ENCODE assay signal across 23 mouse cellular contexts in genomic region chr8:119727093-119727492, GRCm38 (mm10). TPM values are rescaled to one million over a fixed set of nuclear protein-coding genes. Genes with fewer than 3 reads are reported as not detected.
DNase-seq lines count a peak whose midpoint lies in the region; ATAC-seq and TF ChIP-seq lines count a peak whose summit lies in the region.
"Had no signal": no experiment of that assay in that cellular context is flagged by ENCODE, and none has a peak within 500 bp of the region (broad histone marks: within the 10 kb centered on the region; RNA-seq: fewer than 3 reads in every experiment).

No protein-coding gene starts in this region.

- no peaks in the 10 kb centered on the region for H3K27me3 ChIP-seq in MEL (ENCODE audit: control insufficient read depth in 1 of 2, insufficient read depth in 2 of 2, low read length in 2 of 2)
- H3K27me3 ChIP-seq in liver, embryonic 13.5 days: peaks cover 6% of the 10 kb centered on the region
- no peaks in the 10 kb centered on the region for H3K27me3 ChIP-seq in liver, postnatal 0 days (ENCODE audit: insufficient read depth, low read length)
- no peaks in the 10 kb centered on the region for H3K27me3 ChIP-seq in stomach, postnatal 0 days (ENCODE audit: control insufficient read depth, insufficient read depth, low read length)
- H3K27me3 ChIP-seq: embryonic facial prominence, embryonic 13.5 days; forebrain, embryonic 13.5 days; heart, embryonic 15.5 days had no signal

- H3K9me3 ChIP-seq in MEL (replicated peaks; ENCODE audit: insufficient read depth, low read length): no peaks in the 10 kb centered on the region
- H3K9me3 ChIP-seq in liver, embryonic 13.5 days (replicated peaks): no peaks in the 10 kb centered on the region
- no peaks in the 10 kb centered on the region for H3K9me3 ChIP-seq in liver, postnatal 0 days (ENCODE audit: low read length)
- H3K9me3 ChIP-seq in stomach, postnatal 0 days (ENCODE audit: control insufficient read depth, low read length): no peaks in the 10 kb centered on the region
- H3K9me3 ChIP-seq: embryonic facial prominence, embryonic 13.5 days; forebrain, embryonic 13.5 days; heart, embryonic 15.5 days; hindbrain, embryonic 13.5 days had no signal

- peak; percentile 69 for DNase-seq in MEL (ENCODE audit: low read depth, low spot score)
- DNase-seq in liver, embryonic 13.5 days: peak; percentile 20
- DNase-seq in liver, postnatal 0 days: no peak
- no peak for DNase-seq in stomach, postnatal 0 days (ENCODE audit: low spot score)
- DNase-seq in cerebellum, postnatal 14 days: no peak
- no peak for DNase-seq in thymus, postnatal 36 days
- DNase-seq in cerebellum, adult 11-12 months: no peak
- DNase-seq: adrenal gland, adult 2 months; adrenal gland, postnatal 25 days; B cell, adult 2 months; cerebellum, adult 18-20 months; cerebellum, adult 9-11 months; forebrain, postnatal 0 days; gastrocnemius, postnatal 14 days; heart, adult 2 months; heart, postnatal 14 days had no signal

- TF ChIP-seq POLR2A in MEL (IDR thresholded peaks at IDR 0.05; ENCODE audit: control insufficient read depth in 1 of 2, insufficient read depth in 1 of 2, low read depth in 1 of 2, low read length in 2 of 2, poor library complexity in 1 of 2): no peak

- no peak overlapping the region for H3K27ac ChIP-seq in MEL (ENCODE audit: control insufficient read depth, low read depth, low read length)
- H3K27ac ChIP-seq in liver, embryonic 13.5 days: no peak overlapping the region
- no peak overlapping the region for H3K27ac ChIP-seq in liver, postnatal 0 days (ENCODE audit: low read depth)
- H3K27ac ChIP-seq in stomach, postnatal 0 days (replicated peaks): no peak overlapping the region
- H3K27ac ChIP-seq: embryonic facial prominence, embryonic 13.5 days; forebrain, embryonic 13.5 days; heart, adult 2 months; heart, embryonic 15.5 days; hindbrain, embryonic 13.5 days had no signal

- H3K4me1 ChIP-seq in MEL (ENCODE audit: control insufficient read depth in 1 of 2, insufficient read depth in 2 of 2, low read length in 2 of 2): peaks cover 9 to 16% of the 10 kb centered on the region in 2 experiments
- H3K4me1 ChIP-seq in liver, embryonic 13.5 days (replicated peaks): peaks cover 18% of the 10 kb centered on the region
- no peaks in the 10 kb centered on the region for H3K4me1 ChIP-seq in liver, postnatal 0 days (ENCODE audit: insufficient read depth)
- no peaks in the 10 kb centered on the region for H3K4me1 ChIP-seq in stomach, postnatal 0 days (replicated peaks; ENCODE audit: control insufficient read depth, insufficient read depth)
- H3K4me1 ChIP-seq: embryonic facial prominence, embryonic 13.5 days; forebrain, embryonic 13.5 days had no signal

- peak overlapping the region in 1 of 2 experiments; percentile 43; a peak in 1 of 4 replicates for H3K4me3 ChIP-seq in MEL (ENCODE audit: control insufficient read depth in 1 of 2, insufficient read depth in 1 of 2, low read depth in 2 of 2, low read length in 2 of 2)
- no peak overlapping the region for H3K4me3 ChIP-seq in liver, embryonic 13.5 days (replicated peaks)
- no peak overlapping the region for H3K4me3 ChIP-seq in liver, postnatal 0 days (ENCODE audit: low read depth, low read length)
- no peak overlapping the region for H3K4me3 ChIP-seq in stomach, postnatal 0 days (ENCODE audit: low read depth, low read length)
- H3K4me3 ChIP-seq: embryonic facial prominence, embryonic 13.5 days; forebrain, embryonic 13.5 days; heart, adult 2 months; heart, embryonic 15.5 days; hindbrain, embryonic 13.5 days had no signal

- TF ChIP-seq RAD21 in MEL (IDR thresholded peaks at IDR 0.05; ENCODE audit: low read depth, low read length): no peak

- no peak overlapping the region for H3K9ac ChIP-seq in MEL (ENCODE audit: control insufficient read depth, low read depth, low read length, poor library complexity, severe bottlenecking)
- no peak overlapping the region for H3K9ac ChIP-seq in liver, embryonic 13.5 days
- H3K9ac ChIP-seq in liver, postnatal 0 days (replicated peaks): no peak overlapping the region
- no peak overlapping the region for H3K9ac ChIP-seq in stomach, postnatal 0 days (ENCODE audit: low read length)
- H3K9ac ChIP-seq: embryonic facial prominence, embryonic 13.5 days; forebrain, embryonic 13.5 days; forebrain, postnatal 0 days; heart, embryonic 15.5 days; hindbrain, embryonic 13.5 days had no signal

- H3K36me3 ChIP-seq in MEL (ENCODE audit: control insufficient read depth in 1 of 2, insufficient read depth in 2 of 2, low read length in 2 of 2): peaks cover 0 to 9% of the 10 kb centered on the region in 2 experiments; a peak in 1 of 4 replicates
- no peaks in the 10 kb centered on the region for H3K36me3 ChIP-seq in liver, embryonic 13.5 days
- no peaks in the 10 kb centered on the region for H3K36me3 ChIP-seq in liver, postnatal 0 days (replicated peaks; ENCODE audit: insufficient read depth, low read length)
- no peaks in the 10 kb centered on the region for H3K36me3 ChIP-seq in stomach, postnatal 0 days (ENCODE audit: control insufficient read depth, insufficient read depth, low read length)
- H3K36me3 ChIP-seq: embryonic facial prominence, embryonic 13.5 days; heart, embryonic 15.5 days; hindbrain, embryonic 13.5 days had no signal

- TF ChIP-seq EP300 in MEL (IDR thresholded peaks at IDR 0.05; ENCODE audit: low read depth in 1 of 2, low read length in 2 of 2): peak; percentile 77 to 79
- TF ChIP-seq EP300 in liver, postnatal 0 days (IDR thresholded peaks at IDR 0.05; ENCODE audit: low read depth): peak; percentile 79
- no peak for TF ChIP-seq EP300 in stomach, postnatal 0 days (optimal IDR thresholded peaks at IDR 0.05)

- H3K4me2 ChIP-seq in liver, embryonic 13.5 days: no peak overlapping the region
- no peak overlapping the region for H3K4me2 ChIP-seq in liver, postnatal 0 days (ENCODE audit: low read depth, low read length)
- no peak overlapping the region for H3K4me2 ChIP-seq in stomach, postnatal 0 days (replicated peaks; ENCODE audit: low read depth)
- H3K4me2 ChIP-seq: embryonic facial prominence, embryonic 13.5 days; forebrain, embryonic 13.5 days; heart, embryonic 11.5 days; heart, embryonic 15.5 days; hindbrain, embryonic 13.5 days had no signal

- H3K79me2 ChIP-seq in MEL (ENCODE audit: control insufficient read depth, insufficient read depth, low read length, poor library complexity): no peaks in the 10 kb centered on the region

- ATAC-seq in common myeloid progenitor, adult 5-6 weeks (replicated peaks; ENCODE audit: low read depth, poor library complexity, severe bottlenecking): peak; percentile 70
- peak; percentile 78 for ATAC-seq in liver, embryonic 13.5 days (ENCODE audit: low read depth)
- ATAC-seq in liver, postnatal 0 days: peak; percentile 77
- ATAC-seq in stomach, postnatal 0 days (ENCODE audit: low FRiP score, low TSS enrichment): no peak
- ATAC-seq: forebrain, embryonic 13.5 days; forebrain, postnatal 0 days had no signal

- 31% methylated on average over 8 of the region's 8 CpGs for WGBS in liver, embryonic 13.5 days (ENCODE audit: insufficient replicate concordance)
- 46% methylated on average over 8 of the region's 8 CpGs for WGBS in liver, postnatal 0 days (ENCODE audit: insufficient replicate concordance)
- 70% methylated on average over 8 of the region's 8 CpGs for WGBS in stomach, postnatal 0 days

- no peak for TF ChIP-seq CTCF in MEL (IDR thresholded peaks at IDR 0.05 in 2 of 3, conservative IDR thresholded peaks at IDR 0.05 in 1 of 3; ENCODE audit: control insufficient read depth in 1 of 3, insufficient read depth in 1 of 3, low read depth in 2 of 3, low read length in 3 of 3, poor library complexity in 1 of 3, severe bottlenecking in 1 of 3)
- no peak for TF ChIP-seq CTCF in liver, postnatal 0 days (IDR thresholded peaks at IDR 0.05; ENCODE audit: low read depth)
- TF ChIP-seq CTCF in stomach, postnatal 0 days (IDR thresholded peaks at IDR 0.05; ENCODE audit: low read depth): no peak

TF ChIP-seq in MEL, 35 proteins besides CTCF, POLR2A, EP300 and RAD21 (continues in another document):
- peak; percentile 62; the same call in 1 of the 2 replicates for TF ChIP-seq RCOR1 (IDR thresholded peaks at IDR 0.05; ENCODE audit: low read depth, low read length)
- peak; percentile 58; the same call in 1 of the 2 replicates for TF ChIP-seq SIN3A (IDR thresholded peaks at IDR 0.05; ENCODE audit: low read length)
- no peak for TF ChIP-seq ZMIZ1 (IDR thresholded peaks at IDR 0.05; ENCODE audit: low read depth, low read length)
- no peak for TF ChIP-seq E2F4 (IDR thresholded peaks at IDR 0.05; ENCODE audit: borderline replicate concordance, low read depth, low read length)
- TF ChIP-seq TAL1 (IDR thresholded peaks at IDR 0.05; ENCODE audit: low read length): peak; percentile 69
- no peak for TF ChIP-seq SMC3 (IDR thresholded peaks at IDR 0.05; ENCODE audit: low read depth, low read length)
- peak; percentile 79 for TF ChIP-seq TCF12 (IDR thresholded peaks at IDR 0.05; ENCODE audit: low read depth, low read length)
- no peak for TF ChIP-seq NRF1 (IDR thresholded peaks at IDR 0.05; ENCODE audit: insufficient read depth, low read depth, low read length, poor library complexity, severe bottlenecking)
- TF ChIP-seq MYC (IDR thresholded peaks at IDR 0.05; ENCODE audit: low read depth, low read length): peak; percentile 51; the same call in 1 of the 2 replicates
- peak; percentile 79 for TF ChIP-seq GATA1 (IDR thresholded peaks at IDR 0.05; ENCODE audit: low read depth, low read length)
- TF ChIP-seq USF1 (IDR thresholded peaks at IDR 0.05; ENCODE audit: low read depth, low read length): no peak
- TF ChIP-seq ELF1 (IDR thresholded peaks at IDR 0.05; ENCODE audit: low read depth, low read length): no peak

RNA-seq across cellular contexts. Expression of gene Atp2c2, which starts 27.3 kb away (rescaled TPM):
- 0.27 and 0.33 TPM in 2 replicates for total RNA-seq in MEL (2012; rRNA removed)
- polyA plus RNA-seq in MEL (2012; ENCODE audit: insufficient read depth in 1 of 2, insufficient read length in 2 of 2, low read depth in 1 of 2, low replicate concordance in 2 of 2, missing spikeins in 1 of 2): under 1 TPM in 1 of 2 experiments, not detected in 1; 0.58 TPM
- total RNA-seq in common myeloid progenitor, adult 5-6 weeks (2017): not detected in 2 replicates
- polyA plus RNA-seq in liver, embryonic 13.5 days (2015; fragmentation: Nextera tagmentation; extraction: Ambion mirVana): 0.07 and 0.20 TPM in 2 replicates
- polyA plus RNA-seq in liver, postnatal 0 days (2015; fragmentation: Nextera tagmentation; extraction: Ambion mirVana): 0.05 and 0.14 TPM in 2 replicates
- polyA plus RNA-seq in stomach, postnatal 0 days (2015; fragmentation: Nextera tagmentation; extraction: Ambion mirVana): 7.7 and 8.8 TPM in 2 replicates
- total RNA-seq: forebrain, postnatal 0 days; hematopoietic stem cell, adult 5-6 weeks had no signal
- polyA plus RNA-seq: adrenal gland, adult 2 months; forebrain, embryonic 13.5 days had no signal

RNA-seq across cellular contexts. Expression of gene Tldc1, which starts 51.1 kb away (rescaled TPM):
- 13.4 and 16.4 TPM in 2 replicates for total RNA-seq in MEL (2012; rRNA removed)
- 10 to 100 TPM in 1 of 2 experiments, not detected in 1; 16.1 TPM for polyA plus RNA-seq in MEL (2012; ENCODE audit: insufficient read depth in 1 of 2, insufficient read length in 2 of 2, low read depth in 1 of 2, low replicate concordance in 2 of 2, missing spikeins in 1 of 2)
- 3.6 and 12.1 TPM in 2 replicates for total RNA-seq in common myeloid progenitor, adult 5-6 weeks (2017)
- polyA plus RNA-seq in liver, embryonic 13.5 days (2015; fragmentation: Nextera tagmentation; extraction: Ambion mirVana): 4.3 and 4.5 TPM in 2 replicates
- polyA plus RNA-seq in liver, postnatal 0 days (2015; fragmentation: Nextera tagmentation; extraction: Ambion mirVana): 4.3 and 4.6 TPM in 2 replicates
- 9.1 and 10.7 TPM in 2 replicates for polyA plus RNA-seq in stomach, postnatal 0 days (2015; fragmentation: Nextera tagmentation; extraction: Ambion mirVana)

Comparison
In these comparisons a context has a peak if more than half of its experiments do, and no peak if none do; other contexts are left out.
1. DNase-seq: peak in MEL (single experiment) and liver, embryonic 13.5 days (single experiment); none in liver, postnatal 0 days (single experiment), stomach, postnatal 0 days (single experiment), cerebellum, postnatal 14 days (0 of 2), thymus, postnatal 36 days (0 of 2) and cerebellum, adult 11-12 months (single experiment).